13 mouse cellular contexts compared by ENCODE assay signal in the genomic region with DNA sequence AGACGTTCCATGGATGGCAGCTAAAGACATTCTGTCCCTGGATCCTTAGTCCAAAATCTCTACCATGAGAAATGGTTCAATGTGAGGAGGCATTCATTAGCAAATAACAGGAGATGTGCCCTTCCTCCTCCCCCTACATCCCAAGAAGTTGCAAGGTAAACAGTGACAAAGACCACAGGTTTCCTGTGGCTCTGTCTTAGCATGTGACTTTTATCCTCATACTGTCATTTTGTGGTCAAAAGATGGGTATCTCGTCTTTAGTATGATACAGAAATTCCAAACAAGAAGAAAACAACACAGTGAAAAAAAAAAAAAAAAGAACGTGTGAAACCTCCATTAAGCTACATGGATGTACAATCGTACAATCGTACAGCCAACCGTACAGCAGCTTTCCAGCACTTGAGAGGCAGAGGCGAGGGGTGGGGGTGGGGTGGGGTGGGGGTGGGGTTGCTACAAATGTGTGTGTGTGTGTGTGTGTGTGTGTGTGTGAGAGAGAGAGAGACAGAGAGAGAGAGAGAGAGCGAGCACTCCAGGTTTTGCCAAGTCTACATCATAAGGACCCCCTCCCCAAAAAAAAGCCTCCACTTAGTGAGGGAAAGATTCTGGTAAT. TPM values are rescaled to one million over a fixed set of nuclear protein-coding genes. Genes with fewer than 3 reads are reported as not detected.
DNase-seq lines count a peak whose midpoint lies in the region; ATAC-seq and TF ChIP-seq lines count a peak whose summit lies in the region.
"Had no signal": no experiment of that assay in that cellular context is flagged by ENCODE, and none has a peak within 500 bp of the region (broad histone marks: within the 10 kb centered on the region; RNA-seq: fewer than 3 reads in every experiment).

No protein-coding gene starts in this region.

- no peak overlapping the region for H3K4me3 ChIP-seq in lung, embryonic 14.5 days (ENCODE audit: low read depth, low read length)
- H3K4me3 ChIP-seq in hindbrain, embryonic 12.5 days = peak overlapping the region; percentile 13; the same call in 1 of the 2 replicates
- no peak overlapping the region for H3K4me3 ChIP-seq in neural tube, embryonic 13.5 days
- H3K4me3 ChIP-seq in kidney, adult 2 months (ENCODE audit: insufficient read depth, low read depth, low read length) = no peak overlapping the region
- H3K4me3 ChIP-seq: kidney, embryonic 15.5 days; liver, embryonic 15.5 days had no signal

- no peak for TF ChIP-seq POLR2A in kidney, adult 2 months (IDR thresholded peaks at IDR 0.05; ENCODE audit: low read depth, low read length)

- ATAC-seq in lung, embryonic 14.5 days (ENCODE audit: insufficient read depth) = no peak
- no peak; the same call in 1 of the 2 replicates for ATAC-seq in hindbrain, embryonic 12.5 days (ENCODE audit: low FRiP score)
- no peak for ATAC-seq in neural tube, embryonic 13.5 days (ENCODE audit: low read depth)

- TF ChIP-seq CTCF in lung, embryonic 14.5 days (IDR thresholded peaks at IDR 0.05; ENCODE audit: low read depth) = no peak
- TF ChIP-seq CTCF in kidney, adult 2 months (conservative IDR thresholded peaks at IDR 0.05; ENCODE audit: insufficient read depth, insufficient read length, low read depth, low read length) = no peak

- H3K9ac ChIP-seq in lung, embryonic 14.5 days = no peak overlapping the region
- no peak overlapping the region for H3K9ac ChIP-seq in hindbrain, embryonic 12.5 days
- H3K9ac ChIP-seq in neural tube, embryonic 13.5 days = no peak overlapping the region
- H3K9ac ChIP-seq: kidney, embryonic 15.5 days; liver, embryonic 15.5 days had no signal

- H3K4me1 ChIP-seq in lung, embryonic 14.5 days (ENCODE audit: insufficient read depth) = no peaks in the 10 kb centered on the region
- peaks cover 7% of the 10 kb centered on the region; the same call in 1 of the 2 replicates for H3K4me1 ChIP-seq in hindbrain, embryonic 12.5 days
- peaks cover 11% of the 10 kb centered on the region for H3K4me1 ChIP-seq in neural tube, embryonic 13.5 days (replicated peaks)
- no peaks in the 10 kb centered on the region for H3K4me1 ChIP-seq in kidney, adult 2 months (ENCODE audit: control insufficient read depth, insufficient read depth, low read length)
- H3K4me1 ChIP-seq: liver, embryonic 15.5 days had no signal

- H3K4me2 ChIP-seq in lung, embryonic 14.5 days = peak overlapping the region; percentile 39
- peak overlapping the region; percentile 45 for H3K4me2 ChIP-seq in hindbrain, embryonic 12.5 days (replicated peaks)
- peak overlapping the region; percentile 39 for H3K4me2 ChIP-seq in neural tube, embryonic 13.5 days
- H3K4me2 ChIP-seq: liver, embryonic 15.5 days had no signal

- intact Hi-C loops in heart, postnatal 14 days (cut with DNase I) = no loop called here

- H3K36me3 ChIP-seq in lung, embryonic 14.5 days (ENCODE audit: insufficient read depth) = no peaks in the 10 kb centered on the region
- H3K36me3 ChIP-seq in hindbrain, embryonic 12.5 days = no peaks in the 10 kb centered on the region
- no peaks in the 10 kb centered on the region for H3K36me3 ChIP-seq in neural tube, embryonic 13.5 days
- H3K36me3 ChIP-seq in kidney, adult 2 months (ENCODE audit: control insufficient read depth, insufficient read depth, low read length) = no peaks in the 10 kb centered on the region
- H3K36me3 ChIP-seq: kidney, embryonic 15.5 days; liver, embryonic 15.5 days had no signal

- peak; percentile 24 for DNase-seq in heart, adult 11 months
- no peak for DNase-seq in heart, postnatal 14 days
- DNase-seq in lung, embryonic 14.5 days = no peak
- DNase-seq in lung, adult 18-20 months = no peak
- no peak for DNase-seq in ovary, postnatal 36 days (ENCODE audit: low spot score)
- no peak for DNase-seq in kidney, adult 2 months
- DNase-seq: B cell, adult 2 months; retina, postnatal 1 day; thymus, adult 2 months had no signal

- H3K27ac ChIP-seq in lung, embryonic 14.5 days (ENCODE audit: low read depth) = no peak overlapping the region
- H3K27ac ChIP-seq in hindbrain, embryonic 12.5 days = peak overlapping the region; percentile 40; the same call in 1 of the 2 replicates
- H3K27ac ChIP-seq in neural tube, embryonic 13.5 days (replicated peaks) = no peak overlapping the region
- no peak overlapping the region for H3K27ac ChIP-seq in kidney, adult 2 months (ENCODE audit: insufficient read depth, low read depth, low read length)
- H3K27ac ChIP-seq: kidney, embryonic 15.5 days; liver, embryonic 15.5 days had no signal

- H3K27me3 ChIP-seq in lung, embryonic 14.5 days (ENCODE audit: insufficient read depth, low read length) = no peaks in the 10 kb centered on the region
- H3K27me3 ChIP-seq in hindbrain, embryonic 12.5 days = no peaks in the 10 kb centered on the region
- no peaks in the 10 kb centered on the region for H3K27me3 ChIP-seq in neural tube, embryonic 13.5 days
- no peaks in the 10 kb centered on the region for H3K27me3 ChIP-seq in kidney, adult 2 months (replicated peaks; ENCODE audit: control insufficient read depth, insufficient read depth, low read length)
- H3K27me3 ChIP-seq: kidney, embryonic 15.5 days; liver, embryonic 15.5 days had no signal

- 41% methylated on average over 8 of the region's 8 CpGs for WGBS in lung, embryonic 14.5 days
- WGBS in hindbrain, embryonic 12.5 days = 49% methylated on average over 8 of the region's 8 CpGs
- 61% methylated on average over 8 of the region's 8 CpGs for WGBS in neural tube, embryonic 13.5 days
- 59% methylated on average over 8 of the region's 8 CpGs for WGBS in kidney, adult 2 months

- no peaks in the 10 kb centered on the region for H3K9me3 ChIP-seq in lung, embryonic 14.5 days (ENCODE audit: low read depth, low read length)
- H3K9me3 ChIP-seq in hindbrain, embryonic 12.5 days (replicated peaks) = no peaks in the 10 kb centered on the region
- no peaks in the 10 kb centered on the region for H3K9me3 ChIP-seq in neural tube, embryonic 13.5 days
- H3K9me3 ChIP-seq: kidney, embryonic 15.5 days; liver, embryonic 15.5 days had no signal

RNA-seq across cellular contexts. Expression of a gene that starts 26.8 kb away (rescaled TPM):
- 10 to 100 TPM; 34.7 to 37.8 TPM for total RNA-seq in heart, postnatal 14 days (2021)
- 35.9 and 36.4 TPM in 2 replicates for polyA plus RNA-seq in lung, embryonic 14.5 days (2014; fragmentation: Nextera tagmentation; extraction: Ambion mirVana)
- polyA plus RNA-seq in hindbrain, embryonic 12.5 days (2016; fragmentation: Nextera tagmentation; extraction: Ambion mirVana) = 41.1 and 42.0 TPM in 2 replicates
- 23.5 and 23.7 TPM in 2 replicates for polyA plus RNA-seq in neural tube, embryonic 13.5 days (2015; fragmentation: Nextera tagmentation; extraction: Ambion mirVana)
- 11.0 and 13.9 TPM in 2 replicates for polyA plus RNA-seq in kidney, adult 2 months (2012; rRNA removed)
